Mouse (Mus musculus): Measurements from ENCODE around the gene Mecr. TPM values are rescaled to one million over a fixed set of nuclear protein-coding genes. Genes with fewer than 3 reads are reported as not detected.

The Mecr gene
- 4.2 TPM for polyA plus RNA-seq (2014; fragmentation: Illumina TruSeq; extraction: RNeasy Lipid Tissue Mini Kit (QIAGEN cat#74804); ENCODE audit: low read depth, low replicate concordance)

GRCm38 (mm10) chr4:131843290-131843743, at the start of gene Mecr:
Gene Mecr (plus strand): TSS chr4:131843470.

DNA sequence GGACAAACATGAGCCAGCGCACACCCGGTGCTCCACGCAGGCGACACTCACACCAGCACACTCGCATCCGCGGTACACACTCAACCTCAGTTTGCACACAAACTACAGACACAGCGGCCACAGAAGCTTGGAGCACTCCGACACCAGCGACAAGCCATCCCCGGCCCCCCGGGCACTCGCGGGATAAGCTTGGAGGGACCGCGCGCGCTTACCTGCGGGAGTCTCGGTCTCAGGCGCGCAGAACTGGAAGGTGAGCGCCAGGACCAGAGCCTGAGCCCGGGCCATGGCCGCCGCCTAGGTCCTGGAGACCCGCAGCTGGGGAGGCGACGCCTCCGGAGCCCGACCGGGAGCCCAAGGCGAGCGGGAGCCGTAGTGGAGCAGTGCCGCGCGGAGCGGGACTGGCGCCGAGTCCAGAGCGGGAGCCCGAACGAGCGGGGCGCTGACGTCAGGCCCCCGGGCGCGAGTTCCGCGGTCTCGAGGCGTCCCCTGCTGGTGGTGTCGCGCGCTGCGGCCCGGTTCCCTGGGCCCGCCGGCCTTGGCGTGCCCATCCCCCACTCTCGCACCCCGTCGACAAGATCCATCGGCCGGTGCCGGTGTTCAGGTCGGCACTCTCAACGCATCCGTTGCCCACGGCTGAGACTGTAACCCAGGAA, 5.3 kb upstream of the Mecr start, which contains the start of gene Ptpru:
Gene Ptpru, minus strand, starts transcription at position 417 of the 653 bp plus-strand sequence.

GRCm38 (mm10) chr4:131873293-131874168, 30.3 kb downstream of the Mecr start, which contains the start of gene Srsf4:
Gene Srsf4 (plus strand): TSS chr4:131873617.

Other genes starting within 250 kb of the Mecr start
- gene Ptpru, start 5.2 kb upstream of the Mecr start, polyA plus RNA-seq (2014; fragmentation: Illumina TruSeq; extraction: RNeasy Lipid Tissue Mini Kit (QIAGEN cat#74804); ENCODE audit: low read depth, low replicate concordance) = 8.6 TPM
- gene Srsf4, start 30.1 kb downstream of the Mecr start, polyA plus RNA-seq (2014; fragmentation: Illumina TruSeq; extraction: RNeasy Lipid Tissue Mini Kit (QIAGEN cat#74804); ENCODE audit: low read depth, low replicate concordance) = 12.8 TPM
- not detected for gene Tmem200b, start 78.3 kb downstream of the Mecr start, polyA plus RNA-seq (2014; fragmentation: Illumina TruSeq; extraction: RNeasy Lipid Tissue Mini Kit (QIAGEN cat#74804); ENCODE audit: low read depth, low replicate concordance)
- gene Gm10300, start 231.2 kb downstream of the Mecr start, polyA plus RNA-seq (2014; fragmentation: Illumina TruSeq; extraction: RNeasy Lipid Tissue Mini Kit (QIAGEN cat#74804); ENCODE audit: low read depth, low replicate concordance) = 0.61 TPM
- 112 TPM for gene Epb41, start 231.9 kb downstream of the Mecr start, polyA plus RNA-seq (2014; fragmentation: Illumina TruSeq; extraction: RNeasy Lipid Tissue Mini Kit (QIAGEN cat#74804); ENCODE audit: low read depth, low replicate concordance)